Mouse (Mus musculus): Measurements from ENCODE around the gene Galnt4.

GRCm38 (mm10) chr10:99126954-99127353 lies 19.0 kb downstream of the Galnt4 start:
- TF ChIP-seq MAZ (IDR thresholded peaks at IDR 0.05; ENCODE audit: low read depth, low read length) (no peak), BHLHE40 (IDR thresholded peaks at IDR 0.05; ENCODE audit: borderline replicate concordance, low read depth, low read length) (no peak), CTCF (IDR thresholded peaks at IDR 0.05 in 2 of 3, conservative IDR thresholded peaks at IDR 0.05 in 1 of 3; ENCODE audit: control insufficient read depth in 1 of 3, insufficient read depth in 1 of 3, low read depth in 2 of 3, low read length in 3 of 3, poor library complexity in 1 of 3, severe bottlenecking in 1 of 3) (no peak), POLR2A (IDR thresholded peaks at IDR 0.05; ENCODE audit: control insufficient read depth in 1 of 2, insufficient read depth in 1 of 2, low read depth in 1 of 2, low read length in 2 of 2, poor library complexity in 1 of 2) (no peak), MYC (IDR thresholded peaks at IDR 0.05; ENCODE audit: low read depth, low read length) (no peak), HCFC1 (IDR thresholded peaks at IDR 0.05; ENCODE audit: low read depth, low read length) (no peak), UBTF (IDR thresholded peaks at IDR 0.05; ENCODE audit: borderline replicate concordance, insufficient read depth, low read depth, low read length) (no peak), POLR2AphosphoS2 (IDR thresholded peaks at IDR 0.05; ENCODE audit: low read length) (no peak), EP300 (IDR thresholded peaks at IDR 0.05; ENCODE audit: low read depth in 1 of 2, low read length in 2 of 2) (no peak), TBP (IDR thresholded peaks at IDR 0.05; ENCODE audit: low read depth, low read length) (no peak), ZC3H11A (IDR thresholded peaks at IDR 0.05; ENCODE audit: low read depth, low read length) (no peak), MAX (IDR thresholded peaks at IDR 0.05; ENCODE audit: low read length) (no peak), TCF12 (IDR thresholded peaks at IDR 0.05; ENCODE audit: low read depth, low read length) (no peak), NELFE (IDR thresholded peaks at IDR 0.05; ENCODE audit: low read depth, low read length) (no peak)

Data from MEL (cell line).